Mouse (Mus musculus) R1 (cell line): ENCODE results near the gene Slc39a9.
A peak's percentile ranks its signal among the peaks of the same experiment; 100 is the strongest.

ENCODE experiments used
- DNase-seq: peaks from one replicate; pipeline ENCODE4 v3.0.0-alpha.2; 2018; ENCODE audit warnings: low read depth, low spot score

Slc39a9 gene

GRCm38 (mm10) chr12:80653951-80654658, 10.4 kb downstream of the Slc39a9 start:
- no peak for DNase-seq

- no peak for DNase-seq
These were observed 11.0 kb downstream of the Slc39a9 start for GRCm38 (mm10) chr12:80654659-80655025.

- no peak for DNase-seq
These were observed 15.0 kb downstream of the Slc39a9 start for GRCm38 (mm10) chr12:80658661-80659060.

- DNase-seq, result no peak
These were observed 18.6 kb downstream of the Slc39a9 start for GRCm38 (mm10) chr12:80662322-80662721.

- DNase-seq, result no peak
These were observed 20.3 kb downstream of the Slc39a9 start for GRCm38 (mm10) chr12:80663935-80664334.

GRCm38 (mm10) chr12:80668391-80668790, 24.7 kb downstream of the Slc39a9 start:
- DNase-seq, result no peak

- peak; percentile 64 for DNase-seq
These were observed 29.5 kb downstream of the Slc39a9 start for GRCm38 (mm10) chr12:80673170-80673569.

GRCm38 (mm10) chr12:80681340-80681739, 37.7 kb downstream of the Slc39a9 start:
- DNase-seq, result peak; percentile 46

GRCm38 (mm10) chr12:80683554-80683953, 39.9 kb downstream of the Slc39a9 start:
- DNase-seq, result no peak

- DNase-seq, result no peak
These were observed 40.6 kb downstream of the Slc39a9 start for GRCm38 (mm10) chr12:80684316-80684715.

- no peak for DNase-seq
These were observed 44.1 kb downstream of the Slc39a9 start for GRCm38 (mm10) chr12:80687788-80688211.

GRCm38 (mm10) chr12:80689696-80690095, 46.0 kb downstream of the Slc39a9 start:
- peak; percentile 27 for DNase-seq

GRCm38 (mm10) chr12:80691671-80692091, 48.0 kb downstream of the Slc39a9 start:
- DNase-seq, result no peak

- peak; percentile 66 for DNase-seq
These were observed 48.7 kb downstream of the Slc39a9 start, which contains the start of gene Plekhd1 for GRCm38 (mm10) chr12:80692269-80692972. Gene Plekhd1, plus strand, starts transcription at chr12:80692591.

GRCm38 (mm10) chr12:80693700-80694099, 50.0 kb downstream of the Slc39a9 start:
- no peak for DNase-seq

GRCm38 (mm10) chr12:80695004-80695403, 51.3 kb downstream of the Slc39a9 start:
- no peak for DNase-seq

- DNase-seq, result no peak
These were observed 55.0 kb downstream of the Slc39a9 start for GRCm38 (mm10) chr12:80698526-80699143.

GRCm38 (mm10) chr12:80699144-80699531, 55.5 kb downstream of the Slc39a9 start:
- no peak for DNase-seq

- no peak for DNase-seq
These were observed 57.6 kb downstream of the Slc39a9 start for GRCm38 (mm10) chr12:80701332-80701731.

- no peak for DNase-seq
These were observed 62.7 kb downstream of the Slc39a9 start for GRCm38 (mm10) chr12:80706208-80706914.

GRCm38 (mm10) chr12:80706915-80707604, 63.4 kb downstream of the Slc39a9 start:
- no peak for DNase-seq
